Mouse (Mus musculus): ENCODE results near the gene Tmem102.
A peak's percentile ranks its signal among the peaks of the same experiment; 100 is the strongest.

Gene Tmem102

GRCm38 (mm10) chr11:69822080-69822479 is 16.7 kb upstream of the Tmem102 start, which contains the start of gene Spem1:
Gene Spem1, minus strand, starts transcription at chr11:69822180.
- no peak for DNase-seq (ENCODE audit: low spot score in 2 of 2)

- no peak for DNase-seq (ENCODE audit: low spot score in 2 of 2)
Measured at GRCm38 (mm10) chr11:69818871-69819270, 13.4 kb upstream of the Tmem102 start.

- no peak for DNase-seq (ENCODE audit: low spot score in 2 of 2)
Measured at GRCm38 (mm10) chr11:69818365-69818764, 12.9 kb upstream of the Tmem102 start, which contains the start of gene Spem2. Gene Spem2, minus strand, starts transcription at chr11:69818465.

- DNase-seq (ENCODE audit: low spot score in 2 of 2) = no peak
Measured at GRCm38 (mm10) chr11:69816520-69816919, 11.1 kb upstream of the Tmem102 start.

GRCm38 (mm10) chr11:69815155-69815554 is 9.7 kb upstream of the Tmem102 start, which contains the start of gene Gm39566:
Gene Gm39566, minus strand, starts transcription at chr11:69815298.
- no peak for DNase-seq (ENCODE audit: low spot score in 2 of 2)

GRCm38 (mm10) chr11:69810280-69810679 is 4.9 kb upstream of the Tmem102 start:
- DNase-seq (ENCODE audit: low spot score in 2 of 2) = no peak

- no peak for DNase-seq (ENCODE audit: low spot score in 2 of 2)
Measured at GRCm38 (mm10) chr11:69807641-69808040, 2.2 kb upstream of the Tmem102 start.

- DNase-seq (ENCODE audit: low spot score in 2 of 2) = no peak
Measured at GRCm38 (mm10) chr11:69806378-69806777, 954 bp upstream of the Tmem102 start.

- no peak for DNase-seq (ENCODE audit: low spot score in 2 of 2)
Measured at GRCm38 (mm10) chr11:69804652-69804940, 828 bp downstream of the Tmem102 start.

- DNase-seq (ENCODE audit: low spot score in 2 of 2) = peak; percentile 60 to 69
Measured at GRCm38 (mm10) chr11:69803786-69804651, 1.4 kb downstream of the Tmem102 start.

GRCm38 (mm10) chr11:69803328-69803727 is 2.1 kb downstream of the Tmem102 start:
- no peak for DNase-seq (ENCODE audit: low spot score in 2 of 2)

GRCm38 (mm10) chr11:69802648-69803105 is 2.7 kb downstream of the Tmem102 start:
- DNase-seq (ENCODE audit: low spot score in 2 of 2) = peak; percentile 75 to 78

GRCm38 (mm10) chr11:69801379-69801977 is 3.9 kb downstream of the Tmem102 start, which contains the start of gene Fgf11:
Gene Fgf11, minus strand, starts transcription at chr11:69801857.
- no peak for DNase-seq (ENCODE audit: low spot score in 2 of 2)

- no peak for DNase-seq (ENCODE audit: low spot score in 2 of 2)
Measured at GRCm38 (mm10) chr11:69800392-69801197, 4.8 kb downstream of the Tmem102 start.

- no peak for DNase-seq (ENCODE audit: low spot score in 2 of 2)
Measured at GRCm38 (mm10) chr11:69800138-69800391, 5.4 kb downstream of the Tmem102 start.

- no peak for DNase-seq (ENCODE audit: low spot score in 2 of 2)
Measured at GRCm38 (mm10) chr11:69799394-69800137, 5.9 kb downstream of the Tmem102 start.

- DNase-seq (ENCODE audit: low spot score in 2 of 2) = no peak
Measured at GRCm38 (mm10) chr11:69797924-69798323, 7.5 kb downstream of the Tmem102 start.

- no peak for DNase-seq (ENCODE audit: low spot score in 2 of 2)
Measured at GRCm38 (mm10) chr11:69795983-69796435, 9.4 kb downstream of the Tmem102 start.

- DNase-seq (ENCODE audit: low spot score in 2 of 2) = peak; percentile 85 to 91
Measured at GRCm38 (mm10) chr11:69795168-69795982, 10.0 kb downstream of the Tmem102 start, which contains the start of gene Chrnb1. Gene Chrnb1, minus strand, starts transcription at chr11:69795943.

- no peak for DNase-seq (ENCODE audit: low spot score in 2 of 2)
Measured at GRCm38 (mm10) chr11:69793429-69793828, 12.0 kb downstream of the Tmem102 start.

- no peak for DNase-seq (ENCODE audit: low spot score in 2 of 2)
Measured at GRCm38 (mm10) chr11:69791420-69791819, 14.0 kb downstream of the Tmem102 start.

All from right cerebral cortex, adult 2 months (tissue).